Mouse (Mus musculus): ENCODE results near the gene H3f3a. TPM values are rescaled to one million over a fixed set of nuclear protein-coding genes. Genes with fewer than 3 reads are reported as not detected.

Gene H3f3a
- polyA plus RNA-seq, 1 experiment from 2014 or later = 2,557 TPM

DNA sequence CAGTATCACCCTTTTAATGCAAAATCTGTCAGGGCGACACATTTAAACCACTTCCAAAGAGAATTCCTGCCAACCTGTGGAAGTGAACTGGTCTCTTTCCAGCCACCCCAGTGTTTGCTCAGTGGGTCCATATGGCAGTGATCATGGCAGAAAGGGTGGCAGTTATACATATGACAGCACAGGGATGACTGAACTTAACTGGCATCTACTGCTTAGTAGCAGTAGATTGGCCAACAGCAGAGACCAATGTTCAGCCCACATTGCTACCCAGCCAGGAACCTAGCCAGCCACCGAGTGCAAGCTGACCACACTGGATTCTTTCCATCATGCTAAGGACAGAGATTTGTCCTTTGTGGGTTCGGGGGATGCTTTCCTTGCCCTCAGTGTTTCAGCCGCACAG lies 20.9 kb downstream of the H3f3a start:
- no peaks in the 10 kb centered on the region for H3K9me3 ChIP-seq (replicated peaks; ENCODE audit: low read length)

DNA sequence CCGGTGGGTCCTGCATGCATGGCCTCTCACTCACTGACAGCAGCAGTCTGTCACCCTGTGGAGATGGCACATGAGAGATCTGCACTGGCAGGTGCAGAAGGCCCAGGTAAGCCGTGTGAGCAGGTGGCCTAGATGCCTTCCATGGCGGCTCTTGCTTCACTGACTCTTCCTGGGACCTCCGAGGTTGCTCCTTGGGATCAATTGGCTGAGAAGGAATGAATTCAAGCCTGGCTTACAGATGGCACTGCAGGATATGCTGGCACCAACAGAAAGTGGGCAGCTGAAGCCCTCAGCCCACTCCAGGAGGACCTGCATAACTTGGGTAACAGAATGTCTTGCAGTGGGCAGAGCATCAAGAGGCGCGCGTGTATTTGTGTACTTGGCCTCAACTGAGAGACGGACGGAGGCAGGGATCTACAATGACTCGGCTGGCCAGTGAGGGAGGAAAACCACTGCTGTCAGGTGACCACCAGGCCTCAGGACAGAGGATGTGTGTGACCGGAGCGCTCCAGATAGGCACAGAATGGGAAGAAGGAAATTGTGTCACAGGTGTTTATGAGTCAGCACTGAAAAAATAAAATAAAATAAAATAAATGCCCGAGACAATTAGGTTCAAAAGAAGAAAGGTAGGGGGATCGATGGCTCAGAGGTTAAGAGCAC lies 21.8 kb downstream of the H3f3a start:
- no peak overlapping the region for H3K4me2 ChIP-seq (ENCODE audit: low read length)
- no peak for ATAC-seq (replicated peaks; ENCODE audit: low FRiP score, low read depth)
- peaks cover 14% of the 10 kb centered on the region for H3K4me1 ChIP-seq (replicated peaks; ENCODE audit: insufficient read depth, low read length)
- TF ChIP-seq CTCF (IDR thresholded peaks at IDR 0.05; ENCODE audit: low read depth) = no peak
- DNase-seq (ENCODE audit: low spot score) = no peak
- H3K36me3 ChIP-seq (ENCODE audit: insufficient read depth, low read length) = no peaks in the 10 kb centered on the region
- no peaks in the 10 kb centered on the region for H3K9me3 ChIP-seq (replicated peaks; ENCODE audit: low read length)
- WGBS = 83% methylated on average over 14 of the region's 14 CpGs
- H3K9ac ChIP-seq (ENCODE audit: low read depth, low read length) = no peak overlapping the region
- H3K27me3 ChIP-seq (ENCODE audit: insufficient read depth, low read length) = no peaks in the 10 kb centered on the region
- H3K27ac ChIP-seq = no peak overlapping the region
- H3K4me3 ChIP-seq (replicated peaks; ENCODE audit: low read depth, low read length) = no peak overlapping the region

More for the DNA sequence above, 20.9 kb downstream of the H3f3a start:
- no peaks in the 10 kb centered on the region for H3K27me3 ChIP-seq (ENCODE audit: insufficient read depth, low read length)
- H3K36me3 ChIP-seq (ENCODE audit: insufficient read depth, low read length) = no peaks in the 10 kb centered on the region
- no peak for ATAC-seq (replicated peaks; ENCODE audit: low FRiP score, low read depth)
- no peak overlapping the region for H3K27ac ChIP-seq
- H3K4me3 ChIP-seq (replicated peaks; ENCODE audit: low read depth, low read length) = no peak overlapping the region
- H3K4me1 ChIP-seq (replicated peaks; ENCODE audit: insufficient read depth, low read length) = peaks cover 14% of the 10 kb centered on the region
- no peak for DNase-seq (ENCODE audit: low spot score)
- H3K4me2 ChIP-seq (ENCODE audit: low read length) = no peak overlapping the region
- 82% methylated on average over 4 of the region's 4 CpGs for WGBS
- TF ChIP-seq CTCF (IDR thresholded peaks at IDR 0.05; ENCODE audit: low read depth) = no peak
- H3K9ac ChIP-seq (ENCODE audit: low read depth, low read length) = no peak overlapping the region

DNA sequence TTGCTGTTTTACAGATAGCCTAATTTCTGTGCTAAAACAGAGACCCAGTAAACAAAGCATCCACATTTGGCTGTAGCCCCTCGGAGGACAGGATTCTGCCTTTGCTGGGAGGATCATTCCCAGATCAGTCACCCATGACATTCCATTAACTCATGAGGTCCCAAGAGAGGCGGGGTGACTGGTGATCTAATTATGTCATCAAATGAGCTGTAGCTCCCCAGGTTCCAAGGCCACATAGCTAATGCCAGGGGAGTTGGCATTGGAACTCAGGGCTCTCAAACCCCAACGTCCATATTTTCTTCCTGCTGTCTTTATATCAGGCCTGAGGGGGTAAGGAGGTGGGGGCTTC lies 30.2 kb downstream of the H3f3a start:
- peak; percentile 53; the same call in 1 of the 2 replicates for ATAC-seq (replicated peaks; ENCODE audit: low FRiP score, low read depth)
- peak overlapping the region; percentile 85; the same call in 1 of the 2 replicates for H3K27ac ChIP-seq

DNA sequence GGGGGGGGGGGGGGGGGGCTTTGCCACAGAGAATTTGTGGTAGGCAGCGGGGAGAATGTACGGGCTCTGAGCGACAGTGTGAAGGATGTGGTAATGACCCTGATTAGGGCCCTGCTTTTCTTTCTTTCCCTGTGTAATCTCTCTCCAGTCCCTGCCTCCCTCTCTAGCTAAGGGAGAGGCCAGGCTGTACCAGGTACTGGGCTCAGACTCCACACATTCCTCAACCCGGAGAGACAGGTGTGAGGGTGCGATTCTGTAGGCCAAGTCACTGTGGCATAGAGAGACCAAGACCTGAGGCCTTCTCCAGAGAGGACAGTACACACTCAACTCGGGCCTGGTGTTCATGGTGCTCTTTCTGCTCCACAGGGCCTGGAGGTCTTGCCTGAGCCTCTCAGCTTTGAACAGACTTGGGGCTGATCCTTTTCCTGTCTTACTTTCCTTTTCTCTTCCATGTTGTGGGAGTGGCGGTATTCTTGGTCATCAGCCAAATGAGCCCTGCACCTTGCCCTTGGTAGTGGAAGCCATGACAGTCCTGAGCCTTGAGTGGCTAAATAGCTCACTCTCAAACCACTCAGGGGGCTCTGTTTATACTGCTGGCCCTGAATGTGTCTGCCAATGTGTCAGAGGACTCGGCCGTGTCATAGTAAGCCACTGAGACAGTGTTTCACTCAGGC lies 30.7 kb downstream of the H3f3a start:
- peak; percentile 61; the same call in 1 of the 2 replicates for ATAC-seq (replicated peaks; ENCODE audit: low FRiP score, low read depth)
- 0 out of 2 replicates have a peak overlapping the region, but pooled peaks have one; percentile 2 for H3K9ac ChIP-seq (ENCODE audit: low read depth, low read length)

More for the DNA sequence above, 30.2 kb downstream of the H3f3a start:
- H3K4me3 ChIP-seq (replicated peaks; ENCODE audit: low read depth, low read length) = no peak overlapping the region
- TF ChIP-seq CTCF (IDR thresholded peaks at IDR 0.05; ENCODE audit: low read depth) = no peak
- no peak overlapping the region for H3K9ac ChIP-seq (ENCODE audit: low read depth, low read length)
- 23% methylated on average over 3 of the region's 3 CpGs for WGBS
- H3K36me3 ChIP-seq (ENCODE audit: insufficient read depth, low read length) = no peaks in the 10 kb centered on the region
- no peaks in the 10 kb centered on the region for H3K9me3 ChIP-seq (replicated peaks; ENCODE audit: low read length)
- no peaks in the 10 kb centered on the region for H3K4me1 ChIP-seq (replicated peaks; ENCODE audit: insufficient read depth, low read length)
- no peak overlapping the region for H3K4me2 ChIP-seq (ENCODE audit: low read length)
- no peaks in the 10 kb centered on the region for H3K27me3 ChIP-seq (ENCODE audit: insufficient read depth, low read length)
- peak; percentile 69 for DNase-seq (ENCODE audit: low spot score)

DNA sequence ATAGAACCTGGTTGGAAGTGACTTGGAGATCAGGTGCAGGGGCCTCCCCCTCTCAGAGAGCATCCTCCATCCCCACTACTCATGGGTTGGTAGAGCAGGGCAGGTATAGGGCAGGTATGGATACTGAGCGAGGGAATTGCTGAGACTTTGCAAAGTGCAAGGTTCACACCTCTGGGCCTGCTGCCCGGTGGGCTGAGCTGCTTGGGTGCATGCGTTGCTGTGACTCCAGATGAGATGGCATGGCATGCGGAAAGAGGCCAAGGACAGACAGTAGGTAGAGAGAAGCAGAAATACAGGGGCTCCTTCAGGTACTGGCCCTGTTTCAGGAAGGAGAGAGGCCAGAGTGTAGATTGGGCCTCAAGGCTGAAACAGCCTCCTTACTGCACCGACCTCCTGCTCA lies 32.5 kb downstream of the H3f3a start:
- ATAC-seq (replicated peaks; ENCODE audit: low FRiP score, low read depth) = no peak
- H3K4me3 ChIP-seq (replicated peaks; ENCODE audit: low read depth, low read length) = no peak overlapping the region
- no peak overlapping the region for H3K27ac ChIP-seq
- H3K9ac ChIP-seq (ENCODE audit: low read depth, low read length) = no peak overlapping the region
- no peak overlapping the region for H3K4me2 ChIP-seq (ENCODE audit: low read length)
- H3K27me3 ChIP-seq (ENCODE audit: insufficient read depth, low read length) = no peaks in the 10 kb centered on the region
- H3K4me1 ChIP-seq (replicated peaks; ENCODE audit: insufficient read depth, low read length) = 0 out of 2 replicates have a peak, but pooled peaks cover 5% of the 10 kb centered on the region
- no peak for TF ChIP-seq CTCF (IDR thresholded peaks at IDR 0.05; ENCODE audit: low read depth)
- DNase-seq (ENCODE audit: low spot score) = no peak
- no peaks in the 10 kb centered on the region for H3K36me3 ChIP-seq (ENCODE audit: insufficient read depth, low read length)
- H3K9me3 ChIP-seq (replicated peaks; ENCODE audit: low read length) = no peaks in the 10 kb centered on the region
- 70% methylated on average over 5 of the region's 5 CpGs for WGBS

More for the DNA sequence above, 30.7 kb downstream of the H3f3a start:
- Histone ChIP-seq H3K36me3 (ENCODE audit: insufficient read depth, low read length) (no peaks in the 10 kb centered on the region), H3K27me3 (ENCODE audit: insufficient read depth, low read length) (no peaks in the 10 kb centered on the region), H3K4me3 (replicated peaks; ENCODE audit: low read depth, low read length) (no peak overlapping the region), H3K4me2 (ENCODE audit: low read length) (no peak overlapping the region), H3K27ac (peak overlapping the region; percentile 85), H3K4me1 (replicated peaks; ENCODE audit: insufficient read depth, low read length) (no peaks in the 10 kb centered on the region), H3K9me3 (replicated peaks; ENCODE audit: low read length) (no peaks in the 10 kb centered on the region)
- WGBS = 38% methylated on average over 9 of the region's 9 CpGs
- peak; percentile 50 for DNase-seq (ENCODE audit: low spot score)
- TF ChIP-seq CTCF (IDR thresholded peaks at IDR 0.05; ENCODE audit: low read depth) = no peak

DNA sequence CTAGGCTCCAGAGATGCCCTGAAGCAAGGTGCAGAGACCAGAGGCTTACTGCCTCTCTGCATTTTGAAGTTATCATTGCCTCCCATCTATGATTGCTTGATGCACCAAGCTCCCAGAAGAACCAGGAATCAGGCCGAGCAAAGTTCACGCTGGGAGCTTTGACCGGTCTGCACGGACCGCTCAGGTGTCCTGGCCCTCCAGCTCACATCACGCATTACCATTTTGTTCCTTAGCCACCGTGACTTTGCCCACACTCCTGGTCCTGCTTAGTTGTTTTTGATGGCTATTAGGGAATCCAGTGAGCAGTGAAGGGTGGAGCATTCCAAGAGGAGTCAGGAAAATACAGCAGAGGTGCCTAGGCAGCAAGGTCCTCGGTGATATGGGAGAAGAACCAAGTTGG lies 33.5 kb downstream of the H3f3a start:
- no peaks in the 10 kb centered on the region for H3K9me3 ChIP-seq (replicated peaks; ENCODE audit: low read length)
- no peak overlapping the region for H3K4me2 ChIP-seq (ENCODE audit: low read length)
- H3K36me3 ChIP-seq (ENCODE audit: insufficient read depth, low read length) = no peaks in the 10 kb centered on the region
- WGBS = 63% methylated on average over 8 of the region's 8 CpGs
- peaks cover 8% of the 10 kb centered on the region; the same call in 1 of the 2 replicates for H3K4me1 ChIP-seq (replicated peaks; ENCODE audit: insufficient read depth, low read length)
- no peaks in the 10 kb centered on the region for H3K27me3 ChIP-seq (ENCODE audit: insufficient read depth, low read length)
- no peak overlapping the region for H3K27ac ChIP-seq
- no peak for DNase-seq (ENCODE audit: low spot score)
- H3K4me3 ChIP-seq (replicated peaks; ENCODE audit: low read depth, low read length) = no peak overlapping the region
- no peak overlapping the region for H3K9ac ChIP-seq (ENCODE audit: low read depth, low read length)
- no peak for TF ChIP-seq CTCF (IDR thresholded peaks at IDR 0.05; ENCODE audit: low read depth)
- no peak for ATAC-seq (replicated peaks; ENCODE audit: low FRiP score, low read depth)

All from kidney, postnatal 0 days (tissue).